9 mouse cellular contexts compared by ENCODE assay signal in the genomic region with DNA sequence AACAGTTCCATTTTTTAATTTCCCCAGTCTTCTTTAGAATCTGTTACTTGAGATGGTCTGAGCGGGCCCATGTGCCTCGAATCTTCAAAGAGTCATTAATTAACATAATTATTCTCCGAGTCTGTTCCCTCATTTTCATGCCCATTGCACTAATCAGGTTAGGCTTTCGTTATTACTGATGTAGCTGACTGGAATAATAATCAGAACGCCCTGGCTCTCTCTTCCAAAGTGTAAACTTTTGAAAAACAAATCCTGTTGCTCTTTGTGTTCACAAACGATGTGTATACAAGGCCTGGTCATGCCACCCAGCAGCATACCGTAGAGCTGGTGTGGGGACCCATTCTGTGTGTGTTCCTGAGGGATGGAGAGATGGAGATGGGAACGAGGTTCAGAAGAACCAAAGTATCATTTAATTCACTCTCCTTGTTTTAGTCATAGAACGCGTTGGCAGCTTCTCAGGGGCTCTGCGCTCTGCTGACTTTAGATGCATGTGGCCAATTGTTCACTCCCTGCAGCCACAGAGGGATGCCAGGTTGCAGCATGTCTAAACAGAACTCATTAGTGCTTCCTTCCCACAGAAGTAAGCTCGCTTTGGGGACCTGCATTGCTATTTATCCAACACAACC. TPM values are rescaled to one million over a fixed set of nuclear protein-coding genes. Genes with fewer than 3 reads are reported as not detected.
DNase-seq lines count a peak whose midpoint lies in the region; ATAC-seq and TF ChIP-seq lines count a peak whose summit lies in the region.
"Had no signal": no experiment of that assay in that cellular context is flagged by ENCODE, and none has a peak within 500 bp of the region (broad histone marks: within the 10 kb centered on the region; RNA-seq: fewer than 3 reads in every experiment).

No protein-coding gene starts in this region.

- no peak overlapping the region for H3K4me2 ChIP-seq in kidney, postnatal 0 days (ENCODE audit: low read length)
- peak overlapping the region; percentile 33; the same call in 1 of the 2 replicates for H3K4me2 ChIP-seq in forebrain, embryonic 14.5 days (ENCODE audit: low read length)
- H3K4me2 ChIP-seq in midbrain, embryonic 14.5 days (ENCODE audit: low read length) = peak overlapping the region; percentile 20; the same call in 1 of the 2 replicates
- H3K4me2 ChIP-seq in heart, embryonic 12.5 days = no peak overlapping the region
- H3K4me2 ChIP-seq: heart, embryonic 15.5 days had no signal

- no peaks in the 10 kb centered on the region for H3K27me3 ChIP-seq in kidney, postnatal 0 days (ENCODE audit: insufficient read depth, low read length)
- peaks cover 11% of the 10 kb centered on the region for H3K27me3 ChIP-seq in forebrain, embryonic 14.5 days (replicated peaks; ENCODE audit: control insufficient read depth, insufficient read depth, low read length)
- H3K27me3 ChIP-seq in midbrain, embryonic 14.5 days (ENCODE audit: control insufficient read depth, insufficient read depth, low read length) = no peaks in the 10 kb centered on the region
- no peaks in the 10 kb centered on the region for H3K27me3 ChIP-seq in heart, embryonic 12.5 days (replicated peaks)
- H3K27me3 ChIP-seq: heart, embryonic 15.5 days had no signal

- H3K36me3 ChIP-seq in kidney, postnatal 0 days (ENCODE audit: insufficient read depth, low read length) = no peaks in the 10 kb centered on the region
- no peaks in the 10 kb centered on the region for H3K36me3 ChIP-seq in forebrain, embryonic 14.5 days (ENCODE audit: control insufficient read depth, insufficient read depth, low read length)
- H3K36me3 ChIP-seq in midbrain, embryonic 14.5 days (ENCODE audit: control insufficient read depth, insufficient read depth, low read length) = no peaks in the 10 kb centered on the region
- H3K36me3 ChIP-seq in heart, embryonic 12.5 days = no peaks in the 10 kb centered on the region
- H3K36me3 ChIP-seq: heart, embryonic 15.5 days had no signal

- DNase-seq in kidney, postnatal 0 days (ENCODE audit: low spot score) = no peak
- DNase-seq in kidney, postnatal 25 days = no peak
- DNase-seq in brain, embryonic 14.5 days (ENCODE audit: low read depth) = peak; percentile 92
- DNase-seq in forebrain, embryonic 14.5 days (ENCODE audit: low spot score) = peak; percentile 86
- peak; percentile 71 for DNase-seq in midbrain, embryonic 14.5 days
- no peak for DNase-seq in kidney, adult 11 months

- no peak for ATAC-seq in kidney, postnatal 0 days (replicated peaks; ENCODE audit: low FRiP score, low read depth)
- ATAC-seq in forebrain, embryonic 14.5 days = peak; percentile 93
- ATAC-seq in midbrain, embryonic 14.5 days (ENCODE audit: low FRiP score, low TSS enrichment) = peak; percentile 74
- no peak for ATAC-seq in heart, embryonic 12.5 days (ENCODE audit: insufficient number of reproducible peaks, low FRiP score)
- ATAC-seq in cerebellum, adult (ENCODE audit: insufficient number of reproducible peaks, low FRiP score, low TSS enrichment) = no peak

- no peak overlapping the region for H3K4me3 ChIP-seq in kidney, postnatal 0 days (replicated peaks; ENCODE audit: low read depth, low read length)
- no peak overlapping the region for H3K4me3 ChIP-seq in forebrain, embryonic 14.5 days (ENCODE audit: low read depth, low read length)
- no peak overlapping the region for H3K4me3 ChIP-seq in midbrain, embryonic 14.5 days (replicated peaks; ENCODE audit: low read depth, low read length)
- H3K4me3 ChIP-seq in heart, embryonic 12.5 days = no peak overlapping the region
- H3K4me3 ChIP-seq: heart, embryonic 15.5 days had no signal

- no peak for TF ChIP-seq CTCF in kidney, postnatal 0 days (IDR thresholded peaks at IDR 0.05; ENCODE audit: low read depth)
- TF ChIP-seq CTCF in brain, embryonic 14.5 days (IDR thresholded peaks at IDR 0.05; ENCODE audit: borderline replicate concordance, extremely low read depth, insufficient read depth, insufficient read length) = no peak

- 47% methylated on average over 12 of the region's 12 CpGs for WGBS in kidney, postnatal 0 days
- 3% methylated on average over 12 of the region's 12 CpGs for WGBS in forebrain, embryonic 14.5 days
- 31% methylated on average over 12 of the region's 12 CpGs for WGBS in midbrain, embryonic 14.5 days
- WGBS in heart, embryonic 12.5 days = 72% methylated on average over 12 of the region's 12 CpGs

- H3K9me3 ChIP-seq in kidney, postnatal 0 days (replicated peaks; ENCODE audit: low read length) = no peaks in the 10 kb centered on the region
- no peaks in the 10 kb centered on the region for H3K9me3 ChIP-seq in forebrain, embryonic 14.5 days (replicated peaks; ENCODE audit: control insufficient read depth, low read length)
- H3K9me3 ChIP-seq in midbrain, embryonic 14.5 days (ENCODE audit: control insufficient read depth, low read length) = no peaks in the 10 kb centered on the region
- no peaks in the 10 kb centered on the region for H3K9me3 ChIP-seq in heart, embryonic 12.5 days (replicated peaks)
- H3K9me3 ChIP-seq: heart, embryonic 15.5 days had no signal

- no peak for TF ChIP-seq POLR2A in brain, embryonic 14.5 days (IDR thresholded peaks at IDR 0.05; ENCODE audit: borderline replicate concordance, extremely low read depth, insufficient read depth, insufficient read length, poor library complexity, severe bottlenecking)

- peak overlapping the region; percentile 33; the same call in 1 of the 2 replicates for H3K27ac ChIP-seq in kidney, postnatal 0 days
- H3K27ac ChIP-seq in forebrain, embryonic 14.5 days (ENCODE audit: low read depth, low read length) = no peak overlapping the region
- H3K27ac ChIP-seq in midbrain, embryonic 14.5 days (replicated peaks; ENCODE audit: low read depth, low read length) = peak overlapping the region; percentile 67
- no peak overlapping the region for H3K27ac ChIP-seq in heart, embryonic 12.5 days (ENCODE audit: poor library complexity, severe bottlenecking)
- H3K27ac ChIP-seq: heart, embryonic 15.5 days had no signal

- no peak overlapping the region for H3K9ac ChIP-seq in kidney, postnatal 0 days (ENCODE audit: low read depth, low read length)
- no peak overlapping the region for H3K9ac ChIP-seq in forebrain, embryonic 14.5 days (ENCODE audit: low read length)
- H3K9ac ChIP-seq in midbrain, embryonic 14.5 days (replicated peaks; ENCODE audit: low read length) = no peak overlapping the region
- no peak overlapping the region for H3K9ac ChIP-seq in heart, embryonic 12.5 days
- H3K9ac ChIP-seq: heart, embryonic 15.5 days had no signal

- H3K4me1 ChIP-seq in kidney, postnatal 0 days (replicated peaks; ENCODE audit: insufficient read depth, low read length) = 0 out of 2 replicates have a peak, but pooled peaks cover 2% of the 10 kb centered on the region
- H3K4me1 ChIP-seq in forebrain, embryonic 14.5 days (ENCODE audit: control insufficient read depth, insufficient read depth, low read length) = peaks cover 16% of the 10 kb centered on the region
- H3K4me1 ChIP-seq in midbrain, embryonic 14.5 days (ENCODE audit: control insufficient read depth, insufficient read depth, low read length) = peaks cover 24% of the 10 kb centered on the region
- no peaks in the 10 kb centered on the region for H3K4me1 ChIP-seq in heart, embryonic 12.5 days (replicated peaks)
- H3K4me1 ChIP-seq: heart, embryonic 15.5 days had no signal

RNA-seq across cellular contexts. Expression of gene Ranbp6, which starts 31.4 kb away (rescaled TPM):
- polyA plus RNA-seq in kidney, postnatal 0 days (2015; fragmentation: Nextera tagmentation; extraction: Ambion mirVana) = 12.8 and 14.2 TPM in 2 replicates
- polyA plus RNA-seq in brain, embryonic 14.5 days (2012; rRNA removed) = 14.2 and 21.6 TPM in 2 replicates
- polyA plus RNA-seq in forebrain, embryonic 14.5 days (2014; fragmentation: Nextera tagmentation; extraction: Ambion mirVana) = 42.1 and 53.4 TPM in 2 replicates
- polyA plus RNA-seq in midbrain, embryonic 14.5 days (2014; fragmentation: Nextera tagmentation; extraction: Ambion mirVana) = 42.1 and 66.7 TPM in 2 replicates
- 19.7 and 20.7 TPM in 2 replicates for polyA plus RNA-seq in heart, embryonic 12.5 days (2016; fragmentation: Nextera tagmentation; extraction: Ambion mirVana)

RNA-seq across cellular contexts. Expression of gene 9930021J03Rik, which starts 38.4 kb away (rescaled TPM):
- polyA plus RNA-seq in kidney, postnatal 0 days (2015; fragmentation: Nextera tagmentation; extraction: Ambion mirVana) = 5.0 and 5.9 TPM in 2 replicates
- 30.9 and 32.6 TPM in 2 replicates for polyA plus RNA-seq in brain, embryonic 14.5 days (2012; rRNA removed)
- polyA plus RNA-seq in forebrain, embryonic 14.5 days (2014; fragmentation: Nextera tagmentation; extraction: Ambion mirVana) = 9.1 and 10.0 TPM in 2 replicates
- polyA plus RNA-seq in midbrain, embryonic 14.5 days (2014; fragmentation: Nextera tagmentation; extraction: Ambion mirVana) = 12.2 and 13.6 TPM in 2 replicates
- 3.7 and 4.2 TPM in 2 replicates for polyA plus RNA-seq in heart, embryonic 12.5 days (2016; fragmentation: Nextera tagmentation; extraction: Ambion mirVana)

Comparison
In these comparisons a context has a peak if more than half of its experiments do, and no peak if none do; other contexts are left out.
1. ATAC-seq: peak in forebrain, embryonic 14.5 days (single experiment) and midbrain, embryonic 14.5 days (single experiment); none in kidney, postnatal 0 days (single experiment), heart, embryonic 12.5 days (single experiment) and cerebellum, adult (single experiment).
2. DNase-seq: peak in brain, embryonic 14.5 days (single experiment), forebrain, embryonic 14.5 days (single experiment) and midbrain, embryonic 14.5 days (single experiment); none in kidney, postnatal 0 days (single experiment), kidney, postnatal 25 days (0 of 2) and kidney, adult 11 months (single experiment).
3. H3K27ac ChIP-seq: peak in kidney, postnatal 0 days (single experiment) and midbrain, embryonic 14.5 days (single experiment); none in forebrain, embryonic 14.5 days (single experiment) and heart, embryonic 12.5 days (single experiment).
4. H3K4me2 ChIP-seq: peak in forebrain, embryonic 14.5 days (single experiment) and midbrain, embryonic 14.5 days (single experiment); none in kidney, postnatal 0 days (single experiment) and heart, embryonic 12.5 days (single experiment).